Mouse (Mus musculus): ENCODE measurements at regions not wholly inside any gene's neighbourhood (a gene's known extent, or its start where the extent isn't known, plus 50 kb on each side); places are given as distances from the start of the nearest gene placed in this dataset.

DNA sequence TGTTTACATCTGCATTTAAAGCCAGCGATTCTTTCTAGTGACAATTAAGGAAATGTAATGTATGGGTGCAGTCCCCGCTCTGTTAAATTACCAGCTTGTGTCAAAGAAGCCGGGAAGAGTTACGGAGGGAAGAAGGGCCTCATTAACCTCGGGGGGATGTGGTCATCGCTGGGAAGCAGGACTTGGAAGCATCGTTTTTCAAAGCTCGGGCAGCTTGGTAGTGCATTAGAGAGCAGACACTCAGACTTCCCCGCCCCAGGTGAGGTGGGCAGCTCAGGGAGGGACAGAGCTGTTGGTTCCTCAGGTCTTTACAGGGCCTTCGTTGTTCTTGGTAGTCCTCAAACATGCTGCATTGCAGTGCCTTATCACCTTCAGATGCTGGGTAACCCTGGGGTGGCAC, 236.1 kb upstream of the Zfp64 start:
- ATAC-seq (replicated peaks; ENCODE audit: insufficient number of reproducible peaks, low FRiP score, low TSS enrichment, poor library complexity, severe bottlenecking) = no peak

DNA sequence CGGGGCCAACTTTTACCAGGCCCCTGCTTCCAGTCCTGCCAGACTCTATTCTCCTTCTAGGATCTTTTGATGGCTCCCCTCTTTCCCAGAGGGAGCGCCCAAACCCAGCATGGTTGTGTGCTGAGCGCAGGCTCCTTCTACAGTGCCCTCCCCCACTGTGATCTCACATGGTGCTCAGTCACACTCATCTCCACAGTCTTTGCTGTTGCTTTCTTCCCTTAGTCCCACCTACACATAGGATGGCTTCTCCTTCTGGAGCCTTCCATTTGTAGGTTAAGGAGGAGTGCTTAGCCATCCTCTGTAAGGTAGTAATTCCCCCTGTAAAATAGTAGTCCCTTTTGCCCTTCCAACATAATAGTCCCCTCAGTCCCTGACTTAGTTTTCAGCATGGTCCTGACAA, 222.2 kb upstream of the Zfp64 start:
- no peak for ATAC-seq (replicated peaks; ENCODE audit: insufficient number of reproducible peaks, low FRiP score, low TSS enrichment, poor library complexity, severe bottlenecking)

DNA sequence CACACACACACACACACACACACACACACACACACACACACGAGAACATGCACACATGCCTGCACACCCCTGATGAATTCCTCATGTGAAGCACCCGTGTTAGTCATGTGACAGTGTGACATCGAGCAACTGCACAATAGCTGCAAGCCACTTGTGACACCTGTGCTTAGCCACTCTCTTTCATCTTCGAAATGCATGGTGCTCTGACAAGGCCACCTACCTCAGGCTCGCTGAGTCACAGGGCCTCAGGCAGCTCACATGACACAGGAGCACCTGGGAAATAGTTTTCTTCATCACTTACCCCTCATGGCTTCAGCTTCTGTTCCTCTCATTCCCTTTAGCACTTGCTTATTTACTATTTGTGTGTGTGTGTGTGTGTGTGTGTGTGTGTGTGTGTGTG, 213.4 kb upstream of the Zfp64 start:
- no peak for ATAC-seq (replicated peaks; ENCODE audit: insufficient number of reproducible peaks, low FRiP score, low TSS enrichment, poor library complexity, severe bottlenecking)

DNA sequence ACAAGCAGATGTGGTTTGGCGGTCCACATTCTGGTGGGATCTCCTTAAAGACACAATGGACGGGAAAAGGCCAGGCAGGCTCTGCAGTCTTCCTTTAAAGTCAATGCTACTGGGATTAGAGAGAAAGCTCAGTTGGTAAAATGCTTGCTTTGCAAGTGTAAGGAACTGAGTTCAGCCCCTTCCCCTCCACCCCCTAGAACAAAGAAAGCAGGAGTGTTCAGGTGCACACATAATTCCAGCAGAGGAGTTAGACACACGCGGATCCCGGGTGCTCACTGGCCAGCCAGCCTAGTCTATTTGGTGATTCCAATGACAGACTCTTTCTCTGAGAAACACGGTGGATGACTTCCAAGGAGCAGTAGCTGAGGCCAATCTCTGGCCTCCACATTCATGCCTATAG, 213.0 kb upstream of the Zfp64 start:
- ATAC-seq (replicated peaks; ENCODE audit: insufficient number of reproducible peaks, low FRiP score, low TSS enrichment, poor library complexity, severe bottlenecking) = no peak

DNA sequence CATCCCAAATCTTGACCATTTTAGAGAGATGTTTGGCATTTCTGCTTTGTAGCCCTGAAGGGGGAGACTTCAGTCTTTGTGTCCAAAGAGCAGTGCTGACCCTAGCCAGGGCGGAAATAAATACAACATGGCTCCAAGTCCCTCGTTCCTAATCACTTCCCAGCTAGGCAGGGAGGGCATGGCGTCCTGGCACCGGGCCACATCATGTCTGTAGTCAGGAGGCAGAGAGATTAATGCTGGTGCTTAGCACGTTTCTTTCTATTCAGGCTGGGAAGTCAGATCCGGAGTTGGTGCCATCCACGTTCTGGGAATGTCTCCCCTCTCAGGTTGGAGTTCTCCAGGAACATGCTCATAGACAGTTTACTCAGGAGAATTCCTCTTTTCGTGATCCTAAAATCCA, 206.3 kb upstream of the Zfp64 start:
- ATAC-seq (replicated peaks; ENCODE audit: insufficient number of reproducible peaks, low FRiP score, low TSS enrichment, poor library complexity, severe bottlenecking) = no peak

DNA sequence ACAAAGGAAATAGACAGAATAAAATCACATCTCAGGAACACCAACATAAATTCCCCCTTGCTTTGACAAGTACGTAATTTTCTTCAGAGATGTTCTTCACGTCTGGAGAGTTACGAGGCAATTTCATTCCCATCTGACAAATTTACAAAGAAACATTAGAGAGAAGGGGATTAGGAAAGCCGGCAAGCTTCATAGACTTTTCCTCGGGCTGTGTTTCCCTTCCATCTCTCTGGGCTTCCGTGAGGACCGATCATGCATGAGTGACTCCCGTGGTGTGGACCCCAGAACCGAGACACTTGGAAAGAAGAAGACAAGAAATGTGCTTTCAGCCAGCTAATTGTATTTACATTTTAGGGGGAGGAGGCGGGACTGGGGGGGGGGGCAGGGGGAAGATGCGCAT, 203.4 kb upstream of the Zfp64 start:
- ATAC-seq (replicated peaks; ENCODE audit: insufficient number of reproducible peaks, low FRiP score, low TSS enrichment, poor library complexity, severe bottlenecking) = no peak

DNA sequence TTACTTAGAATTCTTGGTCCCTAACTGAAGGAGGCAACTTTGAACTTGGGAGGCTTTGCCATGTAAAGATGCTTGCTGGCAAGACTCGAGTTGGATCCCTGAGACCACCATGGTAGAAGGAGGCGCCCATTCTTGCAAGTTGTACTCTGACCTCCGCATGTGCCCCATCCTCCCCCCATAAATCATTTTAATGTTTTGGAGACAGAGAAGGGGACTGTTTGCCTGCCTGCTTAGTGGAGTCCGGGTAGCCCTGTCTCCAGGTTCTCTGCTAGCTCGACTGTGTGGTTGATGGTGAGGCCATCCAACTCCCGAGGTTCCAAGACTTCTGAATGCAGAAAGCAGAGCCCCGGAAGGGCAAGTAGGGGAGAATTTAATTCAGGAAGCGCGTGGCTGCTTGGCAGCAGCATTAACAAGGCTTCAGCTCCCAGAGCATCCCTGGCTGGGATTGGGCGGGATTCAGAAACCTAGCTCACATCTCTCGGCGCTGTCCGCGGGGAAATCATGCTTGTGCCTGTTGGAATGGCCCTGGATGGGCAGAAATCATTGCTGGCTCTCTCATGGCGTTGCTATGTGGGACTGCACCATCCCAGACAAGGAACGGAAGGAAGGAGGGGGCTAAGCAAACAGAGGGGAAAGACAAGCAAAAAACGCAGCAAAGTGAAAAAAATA, 202.8 kb upstream of the Zfp64 start:
- ATAC-seq (replicated peaks; ENCODE audit: insufficient number of reproducible peaks, low FRiP score, low TSS enrichment, poor library complexity, severe bottlenecking) = no peak

DNA sequence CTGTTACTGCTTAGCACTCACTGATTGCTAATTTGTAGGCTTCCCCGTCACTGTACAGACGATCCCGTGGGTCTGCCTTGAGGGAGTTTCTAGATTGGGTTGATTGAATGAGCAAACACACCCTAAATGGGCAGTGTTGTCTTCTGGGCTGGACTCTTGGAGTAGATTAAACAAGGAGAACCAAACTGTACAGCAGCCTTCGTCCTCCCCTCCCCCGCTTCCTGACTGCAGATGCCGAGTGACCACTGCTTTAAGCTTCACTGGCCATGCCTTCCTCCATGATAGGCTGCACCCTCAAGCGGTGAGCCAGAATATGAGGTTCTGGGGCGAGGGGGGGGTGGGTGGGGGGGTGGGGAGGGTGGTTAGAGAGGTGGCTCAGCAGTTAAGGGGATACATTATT, 201.5 kb upstream of the Zfp64 start:
- no peak for ATAC-seq (replicated peaks; ENCODE audit: insufficient number of reproducible peaks, low FRiP score, low TSS enrichment, poor library complexity, severe bottlenecking)

DNA sequence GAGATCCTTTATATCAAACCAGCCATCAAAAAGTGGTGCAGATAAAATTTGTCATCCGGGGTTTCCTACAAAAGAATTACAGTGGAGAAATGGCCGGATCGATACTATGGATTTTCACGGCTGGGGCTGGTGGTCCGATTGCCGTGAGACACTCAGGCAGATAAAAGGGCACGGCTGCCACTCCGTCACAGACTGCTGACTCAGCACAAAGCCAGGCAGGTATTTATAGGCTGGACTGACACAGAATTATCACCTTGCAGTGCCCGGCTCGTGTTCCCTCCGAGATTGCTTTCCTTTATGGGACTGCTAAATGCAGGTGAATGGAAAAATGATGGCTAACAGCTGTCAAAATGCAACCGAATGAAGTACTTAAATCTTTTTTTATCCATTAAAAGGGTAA, 199.5 kb upstream of the Zfp64 start:
- ATAC-seq (replicated peaks; ENCODE audit: insufficient number of reproducible peaks, low FRiP score, low TSS enrichment, poor library complexity, severe bottlenecking) = no peak

DNA sequence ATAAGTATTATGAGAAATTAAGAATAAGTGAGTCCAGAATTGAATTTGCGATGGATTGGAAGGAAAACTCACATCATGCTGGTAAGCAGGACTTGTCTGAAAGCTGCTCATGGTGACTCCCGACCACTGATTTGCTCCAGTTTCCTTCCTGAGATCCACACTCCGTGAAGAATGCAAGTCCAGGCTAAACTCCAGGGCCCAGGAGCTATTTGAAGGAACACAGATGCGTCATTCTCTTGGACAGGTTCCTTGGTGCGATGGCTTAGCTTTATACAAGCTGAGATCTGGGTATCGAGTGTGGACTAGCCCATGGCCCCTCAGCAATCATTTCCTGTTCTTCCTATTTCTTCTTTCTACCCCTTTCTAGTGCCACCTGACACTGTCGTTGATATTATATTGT, 192.3 kb upstream of the Zfp64 start:
- no peak for ATAC-seq (replicated peaks; ENCODE audit: insufficient number of reproducible peaks, low FRiP score, low TSS enrichment, poor library complexity, severe bottlenecking)

DNA sequence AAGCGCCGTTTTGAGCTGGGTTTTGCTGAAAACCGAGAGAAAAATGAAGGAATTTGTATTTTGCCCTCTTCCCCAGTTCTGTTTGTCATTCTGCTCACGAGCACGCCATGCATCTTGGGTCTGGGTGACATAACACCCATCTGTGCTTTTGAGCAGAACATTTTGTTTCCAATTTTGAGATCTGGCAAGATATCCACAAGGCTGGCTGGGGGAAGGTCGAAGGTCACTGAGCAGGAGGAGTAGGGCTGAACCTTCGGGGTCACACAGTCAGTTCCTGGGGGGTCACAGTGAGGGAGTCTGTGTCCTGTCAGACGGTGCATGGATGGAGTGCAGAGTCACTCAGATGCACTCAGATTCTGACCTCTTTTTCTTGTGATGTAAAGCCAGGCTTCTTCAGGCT, 186.8 kb upstream of the Zfp64 start:
- no peak for ATAC-seq (replicated peaks; ENCODE audit: insufficient number of reproducible peaks, low FRiP score, low TSS enrichment, poor library complexity, severe bottlenecking)

DNA sequence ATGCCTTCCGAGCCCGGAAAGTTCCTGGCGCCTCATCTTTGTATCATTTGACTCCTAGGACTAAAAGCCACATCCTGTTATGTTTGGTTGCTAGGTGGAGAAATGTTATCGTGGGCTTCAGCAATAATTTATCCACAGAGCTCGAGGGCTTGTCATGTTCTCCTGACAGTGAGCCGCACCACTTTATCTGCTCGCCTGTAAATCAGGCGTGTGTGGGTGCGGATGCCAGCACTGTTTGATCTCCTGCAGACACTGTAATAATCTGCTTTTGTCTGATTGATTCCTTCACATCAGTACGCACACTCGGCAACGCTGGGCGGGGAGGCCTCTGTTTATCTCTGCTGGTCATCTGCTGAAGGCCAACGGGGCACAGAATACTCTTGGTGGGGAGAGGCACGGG, 178.5 kb upstream of the Zfp64 start:
- ATAC-seq (replicated peaks; ENCODE audit: insufficient number of reproducible peaks, low FRiP score, low TSS enrichment, poor library complexity, severe bottlenecking) = no peak

DNA sequence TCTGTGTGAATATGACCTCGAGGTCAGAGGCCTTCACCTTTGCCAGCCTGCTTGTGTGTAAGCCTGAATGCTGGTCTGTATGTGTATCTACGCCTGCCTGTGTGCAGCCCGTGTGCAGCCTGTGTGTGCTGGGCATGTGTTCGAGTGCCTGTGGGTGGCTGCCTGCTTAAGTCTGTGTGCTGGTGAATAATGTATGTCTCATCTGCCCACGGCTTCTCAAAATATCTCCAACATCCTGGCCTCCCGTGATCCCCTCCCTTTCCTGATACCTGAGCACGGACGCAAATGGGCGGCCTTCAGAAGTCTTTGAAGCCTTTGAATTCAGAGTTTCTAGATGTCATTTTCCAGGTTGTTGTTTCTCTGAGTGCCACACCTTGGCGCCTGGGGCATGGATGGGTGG, 170.1 kb upstream of the Zfp64 start:
- no peak for ATAC-seq (replicated peaks; ENCODE audit: insufficient number of reproducible peaks, low FRiP score, low TSS enrichment, poor library complexity, severe bottlenecking)

DNA sequence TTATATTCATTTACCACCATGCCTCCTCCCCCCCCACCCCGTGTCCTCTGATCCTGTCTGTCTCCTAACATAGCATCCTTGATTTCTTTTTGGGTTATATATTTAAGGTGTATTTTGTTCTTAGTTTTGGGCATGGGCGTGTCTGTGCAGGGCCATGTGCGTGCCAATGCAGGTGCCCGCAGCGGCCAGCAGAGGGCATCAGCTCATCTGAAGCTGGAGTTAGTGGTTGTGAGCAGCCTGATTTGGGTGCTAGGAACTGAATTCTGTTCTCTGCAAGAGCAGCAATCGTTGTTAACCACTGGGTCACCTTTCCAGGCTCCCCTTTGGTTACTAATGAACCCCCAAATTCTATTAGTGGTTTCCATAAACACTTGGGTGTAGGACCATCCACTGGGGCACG, 167.5 kb upstream of the Zfp64 start:
- no peak for ATAC-seq (replicated peaks; ENCODE audit: insufficient number of reproducible peaks, low FRiP score, low TSS enrichment, poor library complexity, severe bottlenecking)

DNA sequence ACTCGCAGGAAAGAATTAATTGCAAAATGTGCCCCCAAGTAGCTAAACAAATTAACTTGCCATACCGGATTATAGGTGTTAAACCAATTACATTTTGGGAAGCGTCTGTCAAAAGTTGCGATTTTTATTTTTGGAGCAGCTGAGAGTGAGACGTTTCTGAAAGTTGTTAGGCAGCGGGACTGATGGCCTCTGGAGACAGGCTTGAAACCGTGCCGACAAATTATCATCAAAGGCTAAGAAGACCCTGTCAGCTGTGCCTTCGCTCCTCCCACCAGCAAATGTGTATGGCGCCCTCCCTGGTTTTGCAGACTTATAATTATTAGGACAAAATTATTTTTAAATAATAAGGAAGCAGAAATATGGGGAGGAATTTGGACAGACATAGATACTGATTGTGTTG, 161.5 kb upstream of the Zfp64 start:
- ATAC-seq (replicated peaks; ENCODE audit: insufficient number of reproducible peaks, low FRiP score, low TSS enrichment, poor library complexity, severe bottlenecking) = no peak

DNA sequence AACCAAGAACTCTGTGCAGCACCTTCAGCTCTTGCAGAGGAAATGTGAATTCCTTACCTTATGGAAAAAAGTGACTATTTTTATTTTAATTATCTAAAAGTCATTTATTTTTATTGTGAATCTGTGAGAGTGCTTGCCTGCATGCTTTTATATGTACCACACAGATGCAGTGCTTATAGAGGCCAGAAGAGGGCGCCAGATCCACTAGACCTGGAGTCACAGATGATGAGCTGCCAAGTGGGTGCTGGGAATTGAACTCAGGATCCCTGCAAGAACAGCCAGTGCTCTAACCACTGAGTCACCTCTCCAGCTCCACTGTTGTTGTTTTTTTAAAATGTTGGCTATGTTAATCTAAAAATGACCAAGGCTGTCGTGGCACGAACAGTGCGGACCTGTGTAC, 153.7 kb upstream of the Zfp64 start:
- ATAC-seq (replicated peaks; ENCODE audit: insufficient number of reproducible peaks, low FRiP score, low TSS enrichment, poor library complexity, severe bottlenecking) = no peak

DNA sequence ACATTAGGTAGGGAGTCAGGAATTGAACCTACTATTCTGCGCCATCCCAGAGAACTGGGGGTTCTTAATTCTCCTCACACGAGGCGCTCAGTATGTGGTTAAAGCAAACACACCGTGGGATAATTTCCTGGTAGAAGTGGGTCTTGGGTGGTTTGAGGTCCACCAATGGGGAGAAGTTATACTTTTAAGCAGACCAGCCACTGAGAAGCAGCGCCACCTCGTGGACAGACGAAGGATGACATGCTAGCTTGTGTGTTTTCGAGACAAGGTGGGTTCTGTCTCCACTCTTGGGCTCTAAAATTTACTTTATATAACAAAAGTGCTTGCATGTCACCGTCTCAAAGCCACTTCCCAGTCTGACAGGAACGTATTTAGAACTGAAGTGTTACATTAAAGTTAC, 152.7 kb upstream of the Zfp64 start:
- ATAC-seq (replicated peaks; ENCODE audit: insufficient number of reproducible peaks, low FRiP score, low TSS enrichment, poor library complexity, severe bottlenecking) = no peak

DNA sequence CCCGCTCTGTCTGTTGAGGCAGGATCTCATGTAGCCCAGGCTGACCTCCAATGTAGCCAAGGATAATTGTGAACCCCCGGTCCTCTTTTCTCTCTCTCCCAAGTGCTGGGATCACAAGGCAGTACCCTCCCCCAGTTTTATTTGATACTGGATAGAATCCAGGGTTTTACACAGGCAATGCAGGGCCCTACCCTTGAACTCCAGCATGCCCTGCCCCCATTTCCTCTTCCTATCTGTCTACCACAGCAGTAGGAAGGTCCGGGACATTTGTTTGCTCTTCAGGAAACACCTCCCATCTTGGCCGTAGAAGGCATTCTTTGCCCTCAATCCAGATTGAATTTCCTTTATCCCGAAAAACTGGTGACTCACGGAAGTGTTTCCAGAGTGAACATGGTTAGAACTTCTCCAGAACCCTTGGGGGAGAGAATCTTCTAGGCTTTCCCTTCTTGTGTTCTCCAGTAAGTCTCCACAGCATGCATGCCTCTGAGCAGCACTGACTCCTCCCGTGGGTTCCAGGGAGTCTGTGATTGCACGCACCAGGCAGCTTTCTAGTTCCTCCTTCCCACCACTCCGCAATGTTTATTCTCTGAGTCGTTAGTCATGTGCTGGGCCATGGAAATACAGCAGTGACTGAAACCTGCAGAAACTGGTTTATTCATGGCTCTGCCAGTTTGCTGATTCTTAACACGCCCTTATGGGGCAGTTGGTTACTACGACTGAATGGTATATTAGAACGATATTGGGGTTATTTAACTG, 146.3 kb upstream of the Zfp64 start:
- ATAC-seq (replicated peaks; ENCODE audit: insufficient number of reproducible peaks, low FRiP score, low TSS enrichment, poor library complexity, severe bottlenecking) = no peak

DNA sequence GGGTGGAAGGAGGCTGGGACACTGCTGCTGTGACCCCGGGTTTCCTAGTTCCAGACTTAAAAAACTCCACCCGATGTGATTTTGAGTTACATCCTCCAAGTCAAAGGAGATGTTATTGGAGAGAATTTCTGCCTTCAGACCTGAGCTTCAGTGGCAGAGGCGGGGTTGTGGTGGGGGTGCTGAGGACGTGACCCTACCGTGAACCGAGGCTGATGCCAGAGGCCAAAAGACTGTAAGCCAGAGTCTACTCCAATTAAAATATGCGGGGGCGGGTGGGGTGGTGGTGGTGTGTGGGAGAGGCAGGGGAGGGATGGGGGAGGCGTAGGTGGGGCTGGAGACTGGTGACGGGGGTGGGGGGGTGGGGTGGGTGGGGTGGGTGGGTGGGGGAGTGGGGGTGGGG, 145.1 kb upstream of the Zfp64 start:
- ATAC-seq (replicated peaks; ENCODE audit: insufficient number of reproducible peaks, low FRiP score, low TSS enrichment, poor library complexity, severe bottlenecking) = no peak

DNA sequence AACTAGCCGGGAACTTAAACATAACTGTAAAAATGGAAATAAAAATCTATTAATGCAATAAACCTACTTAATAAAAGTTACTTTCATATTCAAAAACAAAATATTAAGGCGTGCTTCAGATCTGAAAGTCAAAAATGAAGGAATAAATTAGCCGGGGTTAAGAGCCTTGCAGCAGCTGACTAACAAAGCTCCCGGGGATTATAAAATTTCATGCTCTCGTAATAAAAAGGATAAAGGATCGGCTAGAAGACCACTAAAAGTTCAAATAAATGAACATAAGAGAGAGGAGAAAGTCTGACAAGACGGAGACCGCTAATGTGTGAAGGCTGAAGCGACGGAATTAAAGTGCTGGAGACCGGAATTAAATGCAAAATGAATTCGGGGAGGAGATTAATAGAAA, 144.3 kb upstream of the Zfp64 start:
- no peak for ATAC-seq (replicated peaks; ENCODE audit: insufficient number of reproducible peaks, low FRiP score, low TSS enrichment, poor library complexity, severe bottlenecking)

DNA sequence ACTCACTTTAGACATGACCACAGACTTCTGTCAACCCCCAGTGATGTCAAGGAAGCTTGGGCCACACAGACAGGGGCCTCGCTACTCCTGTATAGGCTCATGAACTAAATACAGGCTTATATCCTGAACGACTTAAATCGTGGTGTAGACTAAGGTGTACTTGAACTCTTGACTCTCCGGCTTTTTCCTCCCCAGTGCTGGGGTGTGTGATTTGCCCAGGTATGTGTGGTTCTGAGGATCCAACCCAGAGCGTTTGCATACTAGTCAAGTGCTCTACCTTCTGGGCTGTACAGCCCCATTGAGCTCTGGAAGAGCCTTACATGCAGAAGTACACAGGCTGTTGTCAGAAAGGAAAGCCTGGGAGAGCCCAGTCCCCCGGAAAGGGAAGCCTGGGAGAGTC, 143.2 kb upstream of the Zfp64 start:
- no peak for ATAC-seq (replicated peaks; ENCODE audit: insufficient number of reproducible peaks, low FRiP score, low TSS enrichment, poor library complexity, severe bottlenecking)
